Mouse (Mus musculus): Measurements from ENCODE around the gene Pard6a. TPM values are rescaled to one million over a fixed set of nuclear protein-coding genes. Genes with fewer than 3 reads are reported as not detected.
A peak's percentile ranks its signal among the peaks of the same experiment; 100 is the strongest.

Pard6a gene
- polyA plus RNA-seq, 1 experiment from 2014 or later = 63.8 TPM

DNA sequence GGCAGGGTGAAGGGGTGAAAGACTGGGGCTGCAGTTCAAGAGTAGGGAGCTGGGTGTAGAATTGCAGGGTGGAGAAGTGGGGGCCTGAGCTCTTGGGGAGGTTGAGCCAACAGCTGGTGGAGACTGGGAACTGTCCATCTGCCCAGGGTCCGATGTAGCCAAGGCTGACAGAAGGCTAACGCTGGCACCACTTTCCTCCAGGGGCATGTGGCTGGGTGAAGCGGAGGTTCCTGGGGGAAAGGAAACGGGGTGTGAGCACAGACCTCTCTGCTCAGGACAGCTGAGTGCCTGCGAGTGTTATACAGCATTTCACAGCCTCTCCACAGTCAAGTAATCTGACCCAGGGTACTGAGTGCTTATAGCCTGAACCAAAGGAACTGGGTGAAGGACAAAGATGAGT is 2.2 kb upstream of the Pard6a start:
- Histone ChIP-seq H3K9me3 (ENCODE audit: control insufficient read depth, low read length) (no peaks in the 10 kb centered on the region), H3K4me2 (ENCODE audit: low read length) (no peak overlapping the region), H3K27me3 (replicated peaks; ENCODE audit: control insufficient read depth, insufficient read depth, low read length) (no peaks in the 10 kb centered on the region), H3K27ac (ENCODE audit: low read depth, low read length) (no peak overlapping the region), H3K4me1 (ENCODE audit: control insufficient read depth, insufficient read depth, low read depth, low read length) (peaks cover 30% of the 10 kb centered on the region), H3K4me3 (ENCODE audit: low read length) (no peak overlapping the region), H3K36me3 (ENCODE audit: control insufficient read depth, insufficient read depth, low read length) (peaks cover 28% of the 10 kb centered on the region), H3K9ac (ENCODE audit: low read depth, low read length) (no peak overlapping the region)
- ATAC-seq = no peak
- 83% methylated on average over 5 of the region's 5 CpGs for WGBS

DNA sequence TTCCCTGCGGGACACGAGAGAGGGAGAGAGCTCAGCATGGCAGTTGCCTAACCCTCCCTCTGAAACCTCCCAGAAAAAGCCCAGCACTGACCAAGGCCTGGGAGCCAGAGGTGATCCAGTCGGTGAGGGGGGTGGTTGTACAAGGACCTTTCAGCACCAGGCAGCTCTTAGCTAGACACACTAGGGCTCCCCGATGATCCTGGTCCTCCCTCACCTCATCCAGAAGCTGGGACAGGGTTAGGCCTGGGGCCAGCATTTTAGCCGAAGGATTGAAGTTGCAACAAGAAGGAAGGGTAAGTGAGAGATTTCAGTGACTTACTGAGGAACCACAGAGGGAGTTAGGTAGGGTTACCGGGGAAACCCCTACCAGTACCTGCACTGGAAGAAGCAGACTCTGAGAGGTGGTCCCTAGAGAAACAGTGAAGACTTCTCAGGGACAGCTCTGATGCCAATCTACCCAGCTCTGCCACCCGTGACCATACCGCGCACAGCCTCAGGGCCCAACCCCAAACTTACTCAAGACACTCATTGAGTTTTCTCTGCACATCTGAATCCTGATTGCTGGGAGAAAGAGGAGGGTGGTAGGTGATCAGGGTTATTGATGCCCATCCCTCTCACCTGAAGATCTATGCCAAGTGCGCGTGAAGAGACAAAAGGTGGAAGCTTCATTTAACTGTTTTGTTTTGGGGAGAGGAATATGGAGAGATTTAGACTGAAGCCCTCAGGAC is 1.3 kb upstream of the Pard6a start:
- H3K9me3 ChIP-seq (ENCODE audit: control insufficient read depth, low read length) = no peaks in the 10 kb centered on the region
- peaks cover 33% of the 10 kb centered on the region for H3K36me3 ChIP-seq (ENCODE audit: control insufficient read depth, insufficient read depth, low read length)
- H3K4me2 ChIP-seq (ENCODE audit: low read length) = peak overlapping the region; percentile 98
- H3K9ac ChIP-seq (ENCODE audit: low read depth, low read length) = peak overlapping the region; percentile 80
- peaks cover 30% of the 10 kb centered on the region for H3K4me1 ChIP-seq (ENCODE audit: control insufficient read depth, insufficient read depth, low read depth, low read length)
- H3K4me3 ChIP-seq (ENCODE audit: low read length) = peak overlapping the region; percentile 82
- H3K27me3 ChIP-seq (replicated peaks; ENCODE audit: control insufficient read depth, insufficient read depth, low read length) = no peaks in the 10 kb centered on the region
- WGBS = 85% methylated on average over 11 of the region's 11 CpGs
- no peak overlapping the region; the same call in 1 of the 2 replicates for H3K27ac ChIP-seq (ENCODE audit: low read depth, low read length)
- no peak for ATAC-seq

DNA sequence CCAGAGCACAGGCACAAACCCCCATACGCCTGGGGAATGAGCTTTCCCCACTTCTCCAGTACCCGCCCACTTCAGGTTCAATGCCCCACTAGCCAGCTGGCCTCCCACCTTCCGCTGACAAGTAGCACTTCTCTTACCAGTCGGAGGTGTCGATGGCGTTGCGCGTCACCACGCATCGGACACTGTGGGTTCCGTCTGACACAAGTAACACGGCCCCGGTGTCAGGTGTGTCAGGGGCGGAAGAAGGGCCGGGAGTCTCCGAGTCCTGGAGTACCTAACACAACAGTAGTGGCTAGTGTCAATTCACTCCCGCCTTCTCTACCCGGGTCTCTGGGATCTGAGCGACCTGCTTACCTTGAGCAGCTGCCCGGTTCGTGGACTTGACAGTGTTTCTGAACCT is 382 bp upstream of the Pard6a start:
- Histone ChIP-seq H3K9ac (ENCODE audit: low read depth, low read length) (peak overlapping the region; percentile 80), H3K4me3 (ENCODE audit: low read length) (peak overlapping the region; percentile 82), H3K9me3 (ENCODE audit: control insufficient read depth, low read length) (no peaks in the 10 kb centered on the region), H3K27me3 (replicated peaks; ENCODE audit: control insufficient read depth, insufficient read depth, low read length) (no peaks in the 10 kb centered on the region), H3K27ac (ENCODE audit: low read depth, low read length) (peak overlapping the region; percentile 95), H3K4me1 (ENCODE audit: control insufficient read depth, insufficient read depth, low read depth, low read length) (peaks cover 24% of the 10 kb centered on the region), H3K4me2 (ENCODE audit: low read length) (peak overlapping the region; percentile 98), H3K36me3 (ENCODE audit: control insufficient read depth, insufficient read depth, low read length) (peaks cover 32% of the 10 kb centered on the region)
- peak; percentile 60 for ATAC-seq
- under 1% methylated on average over 21 of the region's 21 CpGs for WGBS

DNA sequence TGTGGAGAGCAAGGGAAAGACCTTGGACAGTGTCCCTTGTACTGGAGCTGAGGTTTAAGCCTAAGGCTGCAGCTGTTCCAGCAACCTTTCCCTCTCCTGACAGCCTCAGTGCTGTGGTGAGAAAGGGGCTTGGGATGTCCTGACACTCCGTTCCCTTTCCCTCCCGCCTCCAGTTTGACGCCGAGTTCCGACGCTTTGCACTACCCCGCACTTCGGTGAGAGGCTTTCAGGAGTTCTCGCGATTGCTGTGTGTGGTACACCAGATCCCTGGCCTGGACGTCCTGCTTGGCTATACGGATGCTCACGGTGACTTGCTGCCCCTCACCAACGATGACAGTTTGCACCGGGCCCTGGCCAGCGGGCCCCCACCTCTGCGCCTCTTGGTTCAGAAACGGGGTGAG is 1.1 kb downstream of the Pard6a start:
- 32% methylated on average over 18 of the region's 18 CpGs for WGBS
- peak overlapping the region; percentile 82 for H3K4me3 ChIP-seq (ENCODE audit: low read length)
- peak; percentile 10 for ATAC-seq

DNA sequence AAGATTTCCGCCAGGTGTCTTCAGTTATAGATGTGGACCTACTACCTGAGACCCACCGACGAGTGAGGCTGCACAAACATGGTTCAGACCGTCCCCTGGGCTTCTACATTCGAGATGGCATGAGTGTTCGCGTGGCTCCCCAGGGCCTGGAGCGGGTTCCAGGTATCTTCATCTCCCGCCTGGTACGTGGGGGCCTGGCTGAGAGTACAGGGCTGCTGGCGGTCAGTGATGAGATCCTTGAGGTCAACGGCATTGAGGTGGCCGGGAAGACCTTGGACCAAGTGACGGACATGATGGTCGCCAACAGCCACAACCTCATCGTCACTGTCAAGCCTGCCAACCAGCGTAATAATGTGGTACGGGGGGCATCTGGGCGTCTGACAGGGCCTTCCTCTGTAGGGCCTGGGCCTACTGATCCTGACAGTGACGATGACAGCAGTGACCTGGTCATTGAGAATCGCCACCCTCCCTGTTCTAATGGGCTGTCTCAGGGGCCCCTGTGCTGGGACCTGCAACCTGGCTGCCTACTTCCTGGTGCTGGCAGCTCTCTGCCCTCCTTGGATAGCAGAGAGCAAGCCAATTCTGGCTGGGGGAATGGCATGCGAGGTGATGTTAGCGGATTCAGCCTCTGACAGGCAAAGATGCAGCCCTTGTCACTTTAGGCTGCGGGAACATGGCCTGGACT is 1.9 kb downstream of the Pard6a start:
- Histone ChIP-seq H3K9me3 (ENCODE audit: control insufficient read depth, low read length) (no peaks in the 10 kb centered on the region), H3K4me2 (ENCODE audit: low read length) (peak overlapping the region; percentile 98; the same call in 1 of the 2 replicates), H3K27ac (ENCODE audit: low read depth, low read length) (no peak overlapping the region), H3K4me1 (ENCODE audit: control insufficient read depth, insufficient read depth, low read depth, low read length) (peaks cover 35% of the 10 kb centered on the region), H3K36me3 (ENCODE audit: control insufficient read depth, insufficient read depth, low read length) (peaks cover 20% of the 10 kb centered on the region), H3K9ac (ENCODE audit: low read depth, low read length) (no peak overlapping the region), H3K4me3 (ENCODE audit: low read length) (no peak overlapping the region), H3K27me3 (replicated peaks; ENCODE audit: control insufficient read depth, insufficient read depth, low read length) (no peaks in the 10 kb centered on the region)
- ATAC-seq = no peak
- 94% methylated on average over 24 of the region's 24 CpGs for WGBS

More for the DNA sequence above, 1.1 kb downstream of the Pard6a start:
- Histone ChIP-seq H3K36me3 (ENCODE audit: control insufficient read depth, insufficient read depth, low read length) (peaks cover 27% of the 10 kb centered on the region), H3K9ac (ENCODE audit: low read depth, low read length) (peak overlapping the region; percentile 80), H3K9me3 (ENCODE audit: control insufficient read depth, low read length) (no peaks in the 10 kb centered on the region), H3K27ac (ENCODE audit: low read depth, low read length) (peak overlapping the region; percentile 95), H3K4me2 (ENCODE audit: low read length) (peak overlapping the region; percentile 98), H3K4me1 (ENCODE audit: control insufficient read depth, insufficient read depth, low read depth, low read length) (peaks cover 28% of the 10 kb centered on the region), H3K27me3 (replicated peaks; ENCODE audit: control insufficient read depth, insufficient read depth, low read length) (no peaks in the 10 kb centered on the region)

DNA sequence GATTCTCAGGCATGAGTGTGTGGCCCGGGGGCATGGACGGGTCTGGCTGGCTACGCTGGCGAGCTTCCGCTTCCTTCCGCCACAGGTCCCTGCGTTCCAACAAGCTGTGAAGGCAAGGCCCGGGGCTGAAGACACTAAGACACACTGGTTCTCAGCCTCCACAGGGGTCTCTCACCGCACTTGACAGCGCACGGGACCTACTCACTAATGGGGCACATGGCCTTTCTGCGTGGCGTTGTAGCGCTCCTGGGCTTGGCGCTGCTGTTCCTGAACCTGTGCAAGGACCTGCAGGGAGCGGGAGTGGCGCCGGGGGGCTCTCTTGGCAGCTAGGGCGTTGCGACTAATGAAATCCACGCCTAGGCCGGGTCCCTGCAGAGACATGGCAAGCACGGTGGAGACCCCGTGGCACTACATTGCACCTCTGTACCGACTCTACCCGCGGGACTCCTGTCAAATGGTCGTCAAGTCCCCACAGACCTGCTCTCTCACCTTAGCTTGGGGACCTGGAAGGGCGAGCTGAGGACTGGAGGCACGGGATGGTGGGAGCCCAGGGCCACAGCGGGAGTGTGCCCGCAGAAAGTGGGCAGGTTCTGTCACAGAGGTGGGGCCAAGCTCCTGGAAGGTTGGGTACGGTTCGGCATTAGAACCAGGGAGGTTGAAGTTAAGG is 3.3 kb downstream of the Pard6a start:
- Histone ChIP-seq H3K4me3 (ENCODE audit: low read length) (no peak overlapping the region), H3K27me3 (replicated peaks; ENCODE audit: control insufficient read depth, insufficient read depth, low read length) (no peaks in the 10 kb centered on the region), H3K9ac (ENCODE audit: low read depth, low read length) (no peak overlapping the region), H3K27ac (ENCODE audit: low read depth, low read length) (no peak overlapping the region), H3K4me2 (ENCODE audit: low read length) (no peak overlapping the region), H3K4me1 (ENCODE audit: control insufficient read depth, insufficient read depth, low read depth, low read length) (peaks cover 37% of the 10 kb centered on the region), H3K9me3 (ENCODE audit: control insufficient read depth, low read length) (no peaks in the 10 kb centered on the region), H3K36me3 (ENCODE audit: control insufficient read depth, insufficient read depth, low read length) (peaks cover 9% of the 10 kb centered on the region)
- no peak for ATAC-seq
- 88% methylated on average over 34 of the region's 34 CpGs for WGBS

DNA sequence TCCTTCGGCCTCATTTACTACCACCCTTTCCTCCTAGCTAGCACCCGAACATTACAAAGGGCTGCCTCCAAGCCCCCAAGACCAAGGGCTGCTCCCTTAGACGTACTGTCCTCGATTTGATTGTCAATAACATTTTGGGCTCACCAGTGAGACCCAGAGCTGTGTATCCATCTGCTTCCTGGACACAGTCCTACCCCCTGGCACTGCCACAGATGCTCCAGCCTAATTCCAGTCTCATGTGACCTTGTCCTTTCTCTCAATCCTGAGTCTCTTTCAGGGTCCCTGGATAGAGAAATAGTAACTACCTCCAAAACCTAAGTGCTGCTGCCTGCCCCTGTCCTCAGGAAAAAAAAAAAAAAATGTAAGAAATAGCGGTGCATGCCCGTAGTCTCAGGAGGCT is 4.0 kb downstream of the Pard6a start:
- Histone ChIP-seq H3K27ac (ENCODE audit: low read depth, low read length) (no peak overlapping the region), H3K36me3 (ENCODE audit: control insufficient read depth, insufficient read depth, low read length) (peaks cover 7% of the 10 kb centered on the region; the same call in 1 of the 2 replicates), H3K9ac (ENCODE audit: low read depth, low read length) (no peak overlapping the region), H3K4me1 (ENCODE audit: control insufficient read depth, insufficient read depth, low read depth, low read length) (peaks cover 31% of the 10 kb centered on the region), H3K4me3 (ENCODE audit: low read length) (no peak overlapping the region), H3K27me3 (replicated peaks; ENCODE audit: control insufficient read depth, insufficient read depth, low read length) (no peaks in the 10 kb centered on the region), H3K4me2 (ENCODE audit: low read length) (no peak overlapping the region), H3K9me3 (ENCODE audit: control insufficient read depth, low read length) (no peaks in the 10 kb centered on the region)
- WGBS = 90% methylated on average over 6 of the region's 6 CpGs
- no peak for ATAC-seq

DNA sequence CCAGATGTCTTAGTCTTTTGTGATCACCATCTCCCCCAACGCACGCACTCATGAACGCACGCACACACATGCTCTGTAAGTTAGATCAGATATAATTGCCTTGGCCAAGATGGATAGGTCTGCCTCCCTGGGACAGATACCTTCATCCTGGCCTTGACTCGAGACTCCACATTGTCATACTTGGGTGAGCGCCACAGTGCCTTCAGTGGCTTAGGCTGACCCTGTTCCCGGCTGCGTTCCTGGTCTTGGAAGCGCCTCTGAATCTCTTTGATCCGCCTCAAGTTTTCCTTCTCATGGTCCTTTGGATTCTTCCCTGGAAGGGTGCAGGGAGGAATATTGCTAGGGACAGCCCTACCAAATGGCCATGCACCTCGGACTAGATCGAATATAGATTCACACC is 5.5 kb downstream of the Pard6a start:
- no peaks in the 10 kb centered on the region for H3K27me3 ChIP-seq (replicated peaks; ENCODE audit: control insufficient read depth, insufficient read depth, low read length)
- H3K36me3 ChIP-seq (ENCODE audit: control insufficient read depth, insufficient read depth, low read length) = peaks cover 7% of the 10 kb centered on the region; the same call in 1 of the 2 replicates
- no peak for ATAC-seq
- no peak overlapping the region for H3K9ac ChIP-seq (ENCODE audit: low read depth, low read length)
- H3K27ac ChIP-seq (ENCODE audit: low read depth, low read length) = no peak overlapping the region
- no peak overlapping the region for H3K4me3 ChIP-seq (ENCODE audit: low read length)
- H3K4me2 ChIP-seq (ENCODE audit: low read length) = peak overlapping the region; percentile 98
- no peaks in the 10 kb centered on the region for H3K9me3 ChIP-seq (ENCODE audit: control insufficient read depth, low read length)
- WGBS = 75% methylated on average over 12 of the region's 12 CpGs
- peaks cover 26% of the 10 kb centered on the region for H3K4me1 ChIP-seq (ENCODE audit: control insufficient read depth, insufficient read depth, low read depth, low read length)

Data from hindbrain, embryonic 16.5 days (tissue).